Mouse (Mus musculus): ENCODE measurements around the gene Far1. TPM values are rescaled to one million over a fixed set of nuclear protein-coding genes. Genes with fewer than 3 reads are reported as not detected.

Gene Far1
- 74.6 TPM for polyA plus RNA-seq (2017; shearing (Covaris generic))

DNA sequence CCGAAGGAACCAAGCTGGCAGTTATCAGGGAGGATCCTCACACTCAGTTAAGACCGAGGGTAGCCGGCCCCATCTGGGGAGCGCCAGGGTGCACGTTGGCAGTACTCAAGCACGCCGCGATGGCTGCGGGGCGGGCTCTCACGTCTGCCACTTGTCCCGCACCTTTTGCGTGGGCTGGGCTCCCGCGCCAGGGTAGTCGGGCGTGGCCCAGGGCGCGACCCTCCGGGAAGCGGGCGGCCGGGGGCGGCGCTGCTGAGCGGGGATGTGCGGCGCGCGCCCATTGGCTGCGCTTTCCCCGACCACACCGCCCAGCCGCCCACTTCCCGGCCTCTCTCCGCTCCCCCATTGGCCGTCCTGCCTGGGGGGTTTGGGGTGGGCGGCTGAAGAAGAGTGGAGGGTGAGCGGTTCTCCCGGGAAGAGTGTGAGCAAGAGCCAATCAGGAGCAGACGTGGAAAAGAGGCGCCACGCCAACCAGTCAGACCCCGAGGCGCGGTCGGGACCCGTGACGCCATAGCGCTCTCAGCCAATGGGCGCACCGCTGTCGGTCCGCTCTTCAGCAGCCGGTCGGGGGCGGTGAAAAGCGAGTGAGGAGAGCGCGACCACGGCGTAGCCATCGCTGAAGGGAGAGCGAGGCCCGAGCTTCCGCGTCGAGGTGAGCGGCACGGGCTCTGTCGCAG, at the start of gene Far1:
Gene Far1, plus strand, starts transcription at position 549 of the 677 bp plus-strand sequence.

Other genes starting within 250 kb of the Far1 start
- gene Btbd10, start 144.4 kb upstream of the Far1 start, polyA plus RNA-seq (2017; shearing (Covaris generic)): 22.7 TPM
- gene Pth, start 125.3 kb upstream of the Far1 start, polyA plus RNA-seq (2017; shearing (Covaris generic)): not detected